Mouse (Mus musculus) c-Kit-positive CD71-negative TER-119-negative erythroid progenitor cells, embryonic 14.5 days (primary cell): ENCODE data around the gene Ush1g.

Experiments used
- DNase-seq: peaks from one replicate; pipeline ENCODE4 v3.0.0-alpha.2; 2013; ENCODE audit warnings: low read depth

The Ush1g gene

GRCm38 (mm10) chr11:115288305-115288704 is 33.5 kb downstream of the Ush1g start:
- no peak for DNase-seq

GRCm38 (mm10) chr11:115287386-115287785 is 34.5 kb downstream of the Ush1g start:
- no peak for DNase-seq

GRCm38 (mm10) chr11:115286201-115286993 is 35.4 kb downstream of the Ush1g start:
- no peak for DNase-seq

GRCm38 (mm10) chr11:115285282-115285681 is 36.6 kb downstream of the Ush1g start:
- no peak for DNase-seq

GRCm38 (mm10) chr11:115283891-115284620 is 37.8 kb downstream of the Ush1g start:
- DNase-seq = no peak

- no peak for DNase-seq
Observed at GRCm38 (mm10) chr11:115283486-115283765, 38.4 kb downstream of the Ush1g start.

- no peak for DNase-seq
Observed at GRCm38 (mm10) chr11:115282723-115283485, 38.9 kb downstream of the Ush1g start.

- DNase-seq = no peak
Observed at GRCm38 (mm10) chr11:115282295-115282694, 39.5 kb downstream of the Ush1g start.

- DNase-seq = no peak
Observed at GRCm38 (mm10) chr11:115279726-115280125, 42.1 kb downstream of the Ush1g start.

GRCm38 (mm10) chr11:115278176-115278575 is 43.7 kb downstream of the Ush1g start:
- DNase-seq = no peak

GRCm38 (mm10) chr11:115277604-115277975 is 44.3 kb downstream of the Ush1g start:
- no peak for DNase-seq

GRCm38 (mm10) chr11:115276780-115277603 is 44.8 kb downstream of the Ush1g start, which contains the start of gene Fdxr:
Fdxr (minus strand) TSS chr11:115277050.
- peak; percentile 100 for DNase-seq

- DNase-seq = no peak
Observed at GRCm38 (mm10) chr11:115275954-115276353, 45.9 kb downstream of the Ush1g start.

GRCm38 (mm10) chr11:115275509-115275908 is 46.3 kb downstream of the Ush1g start:
- DNase-seq = no peak

- no peak for DNase-seq
Observed at GRCm38 (mm10) chr11:115274771-115275170, 47.1 kb downstream of the Ush1g start.

GRCm38 (mm10) chr11:115274178-115274577 is 47.7 kb downstream of the Ush1g start:
- DNase-seq = no peak

GRCm38 (mm10) chr11:115273735-115274134 is 48.1 kb downstream of the Ush1g start:
- DNase-seq = no peak

GRCm38 (mm10) chr11:115272894-115273498 is 48.8 kb downstream of the Ush1g start:
- DNase-seq = no peak

GRCm38 (mm10) chr11:115271481-115271880 is 50.4 kb downstream of the Ush1g start:
- DNase-seq = no peak

- DNase-seq = no peak
Observed at GRCm38 (mm10) chr11:115271052-115271451, 50.8 kb downstream of the Ush1g start.

GRCm38 (mm10) chr11:115270148-115270861 is 51.5 kb downstream of the Ush1g start:
- peak; percentile 46 for DNase-seq
